9 mouse cellular contexts compared by ENCODE assay signal in the genomic region with DNA sequence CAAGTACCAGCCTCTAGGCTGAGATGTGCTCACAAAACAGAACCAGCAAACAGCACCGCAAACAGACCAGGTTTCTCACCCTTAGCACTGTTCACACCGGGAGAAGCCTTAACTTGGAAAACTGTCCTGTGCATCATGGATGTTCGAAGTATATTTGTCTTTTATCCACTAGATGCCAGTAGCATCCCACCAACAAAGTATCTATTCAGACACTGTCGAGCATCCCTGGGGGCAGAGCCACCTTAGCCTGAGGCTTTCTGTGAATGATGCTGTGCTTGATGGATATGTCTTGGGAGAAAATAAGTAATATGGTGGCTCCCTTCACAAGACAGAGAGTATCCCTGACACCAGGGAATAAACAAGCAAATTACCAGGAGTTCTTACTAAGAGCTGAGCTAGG.
A peak's percentile ranks its signal among the peaks of the same experiment; 100 is the strongest.
DNase-seq lines count a peak whose midpoint lies in the region; ATAC-seq and TF ChIP-seq lines count a peak whose summit lies in the region.
"Had no signal": no experiment of that assay in that cellular context is flagged by ENCODE, and none has a peak within 500 bp of the region (broad histone marks: within the 10 kb centered on the region; RNA-seq: fewer than 3 reads in every experiment).

No protein-coding gene starts in this region.

- no peaks in the 10 kb centered on the region for H3K9me3 ChIP-seq in liver, postnatal 0 days (ENCODE audit: low read length)
- no peaks in the 10 kb centered on the region for H3K9me3 ChIP-seq in liver, embryonic 12.5 days (replicated peaks)
- no peaks in the 10 kb centered on the region for H3K9me3 ChIP-seq in hindbrain, embryonic 14.5 days (ENCODE audit: control insufficient read depth, low read length)
- H3K9me3 ChIP-seq: megakaryocyte, embryonic 14.5 days had no signal

- H3K4me1 ChIP-seq in liver, postnatal 0 days (ENCODE audit: insufficient read depth): no peaks in the 10 kb centered on the region
- H3K4me1 ChIP-seq in liver, embryonic 12.5 days: no peaks in the 10 kb centered on the region
- no peaks in the 10 kb centered on the region for H3K4me1 ChIP-seq in hindbrain, embryonic 14.5 days (replicated peaks; ENCODE audit: control insufficient read depth, insufficient read depth, low read length)

- no peaks in the 10 kb centered on the region for H3K27me3 ChIP-seq in liver, postnatal 0 days (ENCODE audit: insufficient read depth, low read length)
- no peaks in the 10 kb centered on the region for H3K27me3 ChIP-seq in liver, embryonic 12.5 days (replicated peaks)
- H3K27me3 ChIP-seq in hindbrain, embryonic 14.5 days (ENCODE audit: control insufficient read depth, insufficient read depth, low read length): no peaks in the 10 kb centered on the region
- H3K27me3 ChIP-seq: megakaryocyte, embryonic 14.5 days had no signal

- ATAC-seq in liver, postnatal 0 days: no peak
- ATAC-seq in liver, embryonic 12.5 days: no peak
- peak; percentile 85; the same call in 1 of the 2 replicates for ATAC-seq in hindbrain, embryonic 14.5 days (ENCODE audit: low FRiP score)
- no peak for ATAC-seq in erythroblast, adult 5-6 weeks (replicated peaks; ENCODE audit: low FRiP score, poor library complexity, severe bottlenecking)

- no peak for DNase-seq in liver, postnatal 0 days
- DNase-seq in cerebellum, adult 8-10 months: peak; percentile 46
- DNase-seq in hindbrain, embryonic 14.5 days (ENCODE audit: low spot score): peak; percentile 72
- DNase-seq in retina, embryonic 14.5 days (ENCODE audit: low spot score): peak; percentile 67
- no peak for DNase-seq in thymus, postnatal 4 days
- DNase-seq in lung, postnatal 36 days: no peak

- no peak overlapping the region for H3K4me3 ChIP-seq in liver, postnatal 0 days (ENCODE audit: low read depth, low read length)
- H3K4me3 ChIP-seq in liver, embryonic 12.5 days: no peak overlapping the region
- H3K4me3 ChIP-seq in hindbrain, embryonic 14.5 days (replicated peaks; ENCODE audit: low read length): no peak overlapping the region
- H3K4me3 ChIP-seq: megakaryocyte, embryonic 14.5 days had no signal

- no peak overlapping the region for H3K27ac ChIP-seq in liver, postnatal 0 days (ENCODE audit: low read depth)
- no peak overlapping the region for H3K27ac ChIP-seq in liver, embryonic 12.5 days
- H3K27ac ChIP-seq in hindbrain, embryonic 14.5 days: no peak overlapping the region

- no peak overlapping the region for H3K4me2 ChIP-seq in liver, postnatal 0 days (ENCODE audit: low read depth, low read length)
- H3K4me2 ChIP-seq in liver, embryonic 12.5 days: no peak overlapping the region
- no peak overlapping the region for H3K4me2 ChIP-seq in hindbrain, embryonic 14.5 days (replicated peaks)

- H3K36me3 ChIP-seq in liver, postnatal 0 days (replicated peaks; ENCODE audit: insufficient read depth, low read length): peaks cover 8% of the 10 kb centered on the region; the same call in 1 of the 2 replicates
- H3K36me3 ChIP-seq in liver, embryonic 12.5 days: peaks cover 9% of the 10 kb centered on the region
- H3K36me3 ChIP-seq in hindbrain, embryonic 14.5 days (replicated peaks; ENCODE audit: control insufficient read depth, insufficient read depth): peaks cover 8% of the 10 kb centered on the region

- no peak for TF ChIP-seq EP300 in liver, postnatal 0 days (IDR thresholded peaks at IDR 0.05; ENCODE audit: low read depth)

- peak; percentile 38 for TF ChIP-seq CTCF in liver, postnatal 0 days (IDR thresholded peaks at IDR 0.05; ENCODE audit: low read depth)

- WGBS in liver, postnatal 0 days (ENCODE audit: insufficient replicate concordance): 81% methylated on average over 4 of the region's 4 CpGs
- WGBS in liver, embryonic 12.5 days (ENCODE audit: insufficient replicate concordance): 78% methylated on average over 4 of the region's 4 CpGs
- 77% methylated on average over 4 of the region's 4 CpGs for WGBS in hindbrain, embryonic 14.5 days

- H3K9ac ChIP-seq in liver, postnatal 0 days (replicated peaks): no peak overlapping the region
- H3K9ac ChIP-seq in liver, embryonic 12.5 days: no peak overlapping the region
- H3K9ac ChIP-seq in hindbrain, embryonic 14.5 days: no peak overlapping the region

Comparison
In these comparisons a context has a peak if more than half of its experiments do, and no peak if none do; other contexts are left out.
1. DNase-seq: peak in cerebellum, adult 8-10 months (single experiment), hindbrain, embryonic 14.5 days (single experiment) and retina, embryonic 14.5 days (single experiment); none in liver, postnatal 0 days (single experiment), thymus, postnatal 4 days (single experiment) and lung, postnatal 36 days (single experiment).